Mouse (Mus musculus) liver, adult 2 months (tissue): Measurements from ENCODE around the gene Sgms2. TPM values are rescaled to one million over a fixed set of nuclear protein-coding genes. Genes with fewer than 3 reads are reported as not detected.
A peak's percentile ranks its signal among the peaks of the same experiment; 100 is the strongest.

ENCODE experiments used
- DNase-seq: peaks from one replicate; pipeline ENCODE4 v3.0.0-alpha.2; 2011; ENCODE audit warnings: low read depth, low spot score; ENCODE audit errors: extremely low read depth
- H3K27ac ChIP-seq: fragments of 200-500 bp; replicated peaks from 2 replicates; pipeline ENCODE4 v1.5.1; 2012; ENCODE audit warnings: low read depth, mild to moderate bottlenecking, control low read depth, inconsistent platforms, low read length; ENCODE audit not compliant: insufficient read depth
- H3K27me3 ChIP-seq: fragments of 200-500 bp; 2 replicates; pipeline ENCODE4 v1.6.1; 2012; ENCODE audit warnings: mild to moderate bottlenecking, moderate library complexity, low read length, inconsistent platforms; ENCODE audit not compliant: control insufficient read depth, insufficient read depth
- H3K36me3 ChIP-seq: fragments of 200-500 bp; 2 replicates; pipeline ENCODE4 v1.6.1; 2012; ENCODE audit warnings: low read length, inconsistent platforms; ENCODE audit not compliant: control insufficient read depth, insufficient read depth
- H3K4me1 ChIP-seq: fragments of 200-500 bp; 2 replicates; pipeline ENCODE4 v1.6.1; 2011; ENCODE audit warnings: low read length; ENCODE audit not compliant: control insufficient read depth, insufficient read depth
- H3K4me3 ChIP-seq: fragments of 200-500 bp; 2 replicates; pipeline ENCODE4 v1.5.1; 2011; ENCODE audit warnings: low read depth, mild to moderate bottlenecking, control low read depth, low read length, moderate library complexity; ENCODE audit not compliant: insufficient read depth
- H3K79me2 ChIP-seq: fragments of 200-500 bp; 2 replicates; pipeline ENCODE4 v1.6.1; 2012; ENCODE audit warnings: inconsistent platforms, mild to moderate bottlenecking, low read length, moderate library complexity; ENCODE audit not compliant: control insufficient read depth, insufficient read depth
- H3K9ac ChIP-seq: fragments of 200-500 bp; 2 replicates; pipeline ENCODE4 v1.6.1; 2012; ENCODE audit warnings: low read depth, mild to moderate bottlenecking, control low read depth, inconsistent platforms, low read length
- CTCF ChIP-seq: fragments of 200-500 bp; IDR thresholded peaks from 2 replicates; pipeline ENCODE4 v1.5.1; 2011; ENCODE audit warnings: low read depth, low read length, control low read depth
- POLR2A ChIP-seq: fragments of 200-500 bp; IDR thresholded peaks from 2 replicates; pipeline ENCODE4 v1.6.1; 2011; ENCODE audit warnings: low read length, control low read depth; ENCODE audit not compliant: insufficient read depth; ENCODE audit errors: extremely low read depth
- WGBS: fragments of 180-500 bp; shearing (Covaris S2); methylation state at CpG from one replicate; pipeline ENCODE4 v1.1.7; 2018; 5-methylcytosine and 5-hydroxymethylcytosine counted together
- polyA plus RNA-seq: library from polyadenylated mRNA; depleted of rRNA; stranded (reverse); fragments of >200 nt; gene quantifications from 2 replicates; pipeline ENCODE4 v1.2.3, GENCODE M21; 2012
- total RNA-seq: library from RNA; depleted of rRNA; stranded (reverse); fragments of >200 nt; gene quantifications from 2 replicates; pipeline ENCODE4 v1.2.3, GENCODE M21; 2014

Sgms2 gene
- total and polyA plus RNA-seq, 2 experiments = 11.8 to 35.8 TPM

- no peak for TF ChIP-seq POLR2A
- TF ChIP-seq CTCF = no peak
- Histone ChIP-seq H3K27ac (no peak overlapping the region), H3K4me3 (no peak overlapping the region), H3K4me1 (peaks cover 3% of the 10 kb centered on the region; the same call in 1 of the 2 replicates), H3K36me3 (peaks cover 21% of the 10 kb centered on the region; the same call in 1 of the 2 replicates), H3K79me2 (no peaks in the 10 kb centered on the region), H3K27me3 (no peaks in the 10 kb centered on the region), H3K9ac (no peak overlapping the region)
- DNase-seq = no peak
- WGBS = 66% methylated on average over 3 of the region's 3 CpGs
These were observed 198.3 kb downstream of the Sgms2 start for GRCm38 (mm10) chr3:131292959-131293358.

GRCm38 (mm10) chr3:131292349-131292748, 198.9 kb downstream of the Sgms2 start:
- H3K27ac ChIP-seq = no peak overlapping the region
- no peaks in the 10 kb centered on the region for H3K79me2 ChIP-seq
- H3K4me3 ChIP-seq = no peak overlapping the region
- peaks cover 3% of the 10 kb centered on the region; the same call in 1 of the 2 replicates for H3K4me1 ChIP-seq
- no peaks in the 10 kb centered on the region for H3K27me3 ChIP-seq
- WGBS = 91% methylated on average over 2 of the region's 2 CpGs
- no peak for DNase-seq
- no peak overlapping the region for H3K9ac ChIP-seq
- no peak for TF ChIP-seq POLR2A
- TF ChIP-seq CTCF = no peak
- peaks cover 18% of the 10 kb centered on the region; the same call in 1 of the 2 replicates for H3K36me3 ChIP-seq

DNA sequence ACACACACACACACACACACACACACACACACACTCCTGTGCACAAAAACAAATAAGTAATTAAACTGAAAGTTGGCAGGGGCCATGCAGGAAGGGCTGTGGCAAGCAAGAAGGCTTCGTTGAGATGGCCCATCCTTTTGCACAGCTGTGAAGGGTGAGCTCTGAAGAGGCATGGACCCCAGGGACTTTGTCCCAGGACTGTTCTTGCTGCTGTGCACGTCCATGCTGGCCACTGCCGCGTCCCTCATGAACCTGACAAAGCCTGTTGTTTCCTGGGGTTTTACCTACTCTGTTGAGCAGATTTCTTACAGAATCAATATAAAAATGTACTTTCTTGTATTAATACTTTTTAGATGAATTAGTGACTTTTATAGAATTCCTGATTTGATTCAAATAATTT, 199.3 kb downstream of the Sgms2 start:
- no peaks in the 10 kb centered on the region for H3K27me3 ChIP-seq

DNA sequence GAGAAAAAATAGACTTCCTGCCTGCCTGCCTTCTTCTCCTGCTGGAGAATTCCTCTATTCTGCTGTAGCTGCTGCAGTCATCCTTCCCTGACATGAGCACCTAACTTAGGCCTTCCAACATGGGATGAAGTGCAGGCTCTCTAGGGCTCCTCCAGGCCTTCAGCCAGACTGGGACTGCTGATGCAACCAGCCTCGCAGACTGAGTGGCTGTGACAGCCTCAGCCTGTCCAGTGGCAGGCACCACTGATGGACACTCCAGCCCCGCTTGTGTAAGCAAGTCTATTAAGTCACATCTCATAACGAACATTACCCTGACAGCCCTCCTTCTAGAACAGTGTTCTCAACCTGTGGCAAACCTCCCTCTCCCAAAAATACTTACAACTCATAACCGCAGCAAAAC, 217.1 kb downstream of the Sgms2 start:
- no peaks in the 10 kb centered on the region for H3K36me3 ChIP-seq
- H3K79me2 ChIP-seq = peaks cover 5% of the 10 kb centered on the region; the same call in 1 of the 2 replicates
- H3K9ac ChIP-seq = no peak overlapping the region
- peak; percentile 46 for DNase-seq
- TF ChIP-seq CTCF (no peak), POLR2A (no peak)
- no peak overlapping the region for H3K4me3 ChIP-seq
- no peaks in the 10 kb centered on the region for H3K27me3 ChIP-seq
- 64% methylated on average over 4 of the region's 4 CpGs for WGBS
- H3K4me1 ChIP-seq = peaks cover 9% of the 10 kb centered on the region
- H3K27ac ChIP-seq = no peak overlapping the region

More for the DNA sequence above, 199.3 kb downstream of the Sgms2 start:
- Histone ChIP-seq H3K27ac (no peak overlapping the region), H3K4me1 (peaks cover 3% of the 10 kb centered on the region; the same call in 1 of the 2 replicates), H3K9ac (no peak overlapping the region), H3K36me3 (peaks cover 15% of the 10 kb centered on the region; the same call in 1 of the 2 replicates), H3K4me3 (no peak overlapping the region), H3K79me2 (no peaks in the 10 kb centered on the region)
- TF ChIP-seq CTCF = no peak
- no peak for TF ChIP-seq POLR2A
- DNase-seq = no peak
- WGBS = 83% methylated on average over 4 of the region's 4 CpGs

- WGBS = 9% methylated on average over 10 of the region's 10 CpGs
- DNase-seq = peak; percentile 74
These were observed 218.7 kb downstream of the Sgms2 start for GRCm38 (mm10) chr3:131272374-131273100.

More at GRCm38 (mm10) chr3:131272374-131273100, 218.7 kb downstream of the Sgms2 start:
- peak overlapping the region; percentile 88 for H3K4me3 ChIP-seq
- H3K79me2 ChIP-seq = peaks cover 14% of the 10 kb centered on the region
- peaks cover 19% of the 10 kb centered on the region for H3K4me1 ChIP-seq
- H3K27me3 ChIP-seq = no peaks in the 10 kb centered on the region
- H3K36me3 ChIP-seq = peaks cover 3% of the 10 kb centered on the region; the same call in 1 of the 2 replicates
- TF ChIP-seq POLR2A (no peak), CTCF (no peak)
- peak overlapping the region; percentile 81 for H3K27ac ChIP-seq
- peak overlapping the region; percentile 69 for H3K9ac ChIP-seq
